Mouse (Mus musculus) left cerebral cortex, postnatal 4 days (tissue): ENCODE data around the gene Gucy2d. TPM values are rescaled to one million over a fixed set of nuclear protein-coding genes. Genes with fewer than 3 reads are reported as not detected.

Experiments
- DNase-seq: peaks from one replicate; pipeline ENCODE4 v3.0.0-alpha.2; 2022
- intact Hi-C: fragments of 180-260 bp; cut with DNase I; formaldehyde crosslinking; loops from one replicate; pipeline ENCODE4 v1.15.1; 2025
- total RNA-seq, 2 experiments: library from RNA; stranded (reverse); gene quantifications; 2 replicates each; pipeline ENCODE4 v1.2.3; 2021

The Gucy2d gene
- total RNA-seq, 2 experiments from 2014 or later, result 0.24 TPM; not detected in 1

GRCm38 (mm10) chr7:98488398-98489130 lies 48.3 kb downstream of the Gucy2d start:
- intact Hi-C loops, result loop anchor here (10.0 kb wide), 1 partner anchor 586 kb away; no protein-coding TSS in a partner anchor
- DNase-seq, result no peak

- intact Hi-C loops, result loop anchor here (10.0 kb wide), 1 partner anchor 586 kb away; no protein-coding TSS in a partner anchor
- no peak for DNase-seq
These were observed 48.9 kb downstream of the Gucy2d start, which contains the start of gene Lrrc32 for GRCm38 (mm10) chr7:98489131-98489530. TSS of gene Lrrc32 (plus strand) at chr7:98489283.

GRCm38 (mm10) chr7:98489623-98490084 lies 49.4 kb downstream of the Gucy2d start:
- DNase-seq, result peak; percentile 78

DNA sequence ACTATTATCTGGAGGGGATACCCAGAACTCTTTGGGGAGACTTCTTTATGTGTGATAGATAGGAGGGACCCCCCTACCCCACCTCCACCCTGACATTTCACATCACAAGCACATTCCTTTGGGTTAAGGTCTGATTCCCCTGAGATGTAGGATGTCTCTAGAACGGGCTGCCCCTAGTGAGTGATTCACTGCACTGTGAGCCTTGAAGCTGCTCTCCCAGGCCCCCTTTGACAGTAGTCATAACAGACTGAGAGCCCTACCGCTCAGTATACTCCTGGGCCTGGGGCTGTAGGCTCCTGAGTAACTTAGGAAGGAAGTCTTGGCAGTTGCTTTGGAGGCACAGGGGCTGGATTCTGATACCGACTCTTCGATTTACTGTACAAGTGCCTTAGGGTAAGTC lies 50.1 kb downstream of the Gucy2d start:
- intact Hi-C loops, result no loop called here
- no peak for DNase-seq

More at GRCm38 (mm10) chr7:98489623-98490084, 49.4 kb downstream of the Gucy2d start:
- intact Hi-C loops, result loop anchor here (10.0 kb wide), 1 partner anchor 585 kb away; no protein-coding TSS in a partner anchor

DNA sequence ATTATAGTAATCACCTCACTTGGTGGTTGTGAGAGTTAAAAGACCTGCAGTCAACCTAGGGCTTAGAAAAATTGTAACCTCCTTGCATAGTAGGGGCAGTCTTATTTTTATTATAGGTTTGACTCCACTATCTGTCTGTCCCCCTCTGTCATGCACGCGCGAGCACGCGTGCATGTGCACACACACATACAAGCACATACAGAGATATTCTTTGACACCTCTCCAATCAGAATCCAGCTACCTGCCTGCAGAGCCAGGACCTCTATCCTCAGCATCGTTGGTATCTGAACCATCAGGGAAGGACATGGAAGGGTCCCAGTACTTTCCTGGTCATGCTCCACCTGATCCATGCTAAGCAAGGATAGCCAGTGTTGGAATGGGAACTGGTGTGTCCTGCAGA lies 50.7 kb downstream of the Gucy2d start:
- DNase-seq, result no peak
- intact Hi-C loops, result no loop called here

- intact Hi-C loops, result no loop called here
- DNase-seq, result no peak
These were observed 51.4 kb downstream of the Gucy2d start for GRCm38 (mm10) chr7:98491451-98492200.

- intact Hi-C loops, result no loop called here
- DNase-seq, result no peak
These were observed 52.1 kb downstream of the Gucy2d start for GRCm38 (mm10) chr7:98492331-98492730.

- DNase-seq, result no peak
- intact Hi-C loops, result no loop called here
These were observed 53.1 kb downstream of the Gucy2d start for GRCm38 (mm10) chr7:98493307-98493706.

GRCm38 (mm10) chr7:98493901-98494480 lies 53.8 kb downstream of the Gucy2d start:
- no peak for DNase-seq
- intact Hi-C loops, result no loop called here

- DNase-seq, result no peak
- intact Hi-C loops, result no loop called here
These were observed 55.4 kb downstream of the Gucy2d start for GRCm38 (mm10) chr7:98495591-98495990.

GRCm38 (mm10) chr7:98497451-98497850 lies 57.2 kb downstream of the Gucy2d start:
- DNase-seq, result no peak
- intact Hi-C loops, result no loop called here

DNA sequence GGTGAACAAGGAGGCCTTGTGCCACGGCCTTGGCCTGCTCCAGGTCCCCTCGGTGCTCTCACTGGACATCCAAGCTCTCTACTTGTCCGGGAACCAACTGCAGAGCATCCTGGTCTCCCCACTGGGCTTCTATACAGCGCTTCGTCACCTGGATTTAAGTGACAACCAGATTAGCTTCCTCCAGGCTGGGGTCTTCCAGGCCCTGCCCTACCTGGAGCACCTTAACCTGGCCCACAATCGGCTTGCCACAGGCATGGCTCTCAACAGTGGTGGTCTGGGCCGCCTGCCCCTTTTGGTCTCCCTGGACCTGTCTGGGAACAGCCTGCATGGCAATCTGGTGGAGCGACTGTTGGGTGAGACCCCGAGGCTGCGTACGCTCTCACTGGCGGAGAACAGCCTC lies 57.9 kb downstream of the Gucy2d start:
- no peak for DNase-seq
- intact Hi-C loops, result no loop called here

GRCm38 (mm10) chr7:98498656-98499560 lies 58.7 kb downstream of the Gucy2d start:
- intact Hi-C loops, result no loop called here
- DNase-seq, result no peak

- intact Hi-C loops, result no loop called here
- peak; percentile 54 for DNase-seq
These were observed 59.5 kb downstream of the Gucy2d start for GRCm38 (mm10) chr7:98499561-98500292.

DNA sequence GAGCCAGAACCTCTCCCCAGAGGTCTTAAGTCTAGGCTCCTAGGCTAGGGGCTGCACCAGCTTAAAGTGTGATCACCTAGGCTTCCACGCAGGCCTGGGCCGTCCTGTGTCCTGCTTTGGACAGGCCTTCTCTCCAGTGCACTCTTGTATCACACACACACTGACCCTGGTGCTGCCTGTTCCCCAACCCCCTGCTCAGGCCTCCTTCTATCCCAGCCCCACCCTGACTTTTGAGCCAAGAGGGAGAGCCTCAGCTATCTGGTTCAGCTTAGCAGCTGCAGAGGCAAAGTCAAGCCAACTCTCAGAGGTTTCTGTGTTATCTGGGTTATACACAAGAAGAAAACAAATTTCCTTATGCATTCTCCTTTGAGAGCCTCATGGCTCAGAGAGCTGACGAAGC lies 60.3 kb downstream of the Gucy2d start:
- intact Hi-C loops, result no loop called here
- no peak for DNase-seq

GRCm38 (mm10) chr7:98501078-98501477 lies 60.9 kb downstream of the Gucy2d start:
- intact Hi-C loops, result no loop called here
- DNase-seq, result no peak

- no peak for DNase-seq
- intact Hi-C loops, result no loop called here
These were observed 62.7 kb downstream of the Gucy2d start for GRCm38 (mm10) chr7:98502921-98503320.

- DNase-seq, result peak; percentile 58
- intact Hi-C loops, result no loop called here
These were observed 63.9 kb downstream of the Gucy2d start for GRCm38 (mm10) chr7:98503951-98504647.

- no peak for DNase-seq
- intact Hi-C loops, result no loop called here
These were observed 64.6 kb downstream of the Gucy2d start for GRCm38 (mm10) chr7:98504726-98505314.
